Mouse (Mus musculus) ES-E14 (cell line): Measurements from ENCODE around the gene Dock9.
"Not testable (repeated sequence)": the region's sequence is repeated elsewhere in the genome, so short reads cannot be mapped to it uniquely, and the experiment has no call there.

Experiments used
- HCFC1 ChIP-seq: IDR thresholded peaks from 2 replicates; pipeline ENCODE4 v1.6.1; 2012; ENCODE audit warnings: low read length, inconsistent platforms, borderline replicate concordance; ENCODE audit not compliant: insufficient read depth
- ZC3H11A ChIP-seq: IDR thresholded peaks from 2 replicates; pipeline ENCODE4 v1.6.1; 2012; ENCODE audit warnings: low read depth, mild to moderate bottlenecking, inconsistent platforms, low read length, borderline replicate concordance

DNA sequence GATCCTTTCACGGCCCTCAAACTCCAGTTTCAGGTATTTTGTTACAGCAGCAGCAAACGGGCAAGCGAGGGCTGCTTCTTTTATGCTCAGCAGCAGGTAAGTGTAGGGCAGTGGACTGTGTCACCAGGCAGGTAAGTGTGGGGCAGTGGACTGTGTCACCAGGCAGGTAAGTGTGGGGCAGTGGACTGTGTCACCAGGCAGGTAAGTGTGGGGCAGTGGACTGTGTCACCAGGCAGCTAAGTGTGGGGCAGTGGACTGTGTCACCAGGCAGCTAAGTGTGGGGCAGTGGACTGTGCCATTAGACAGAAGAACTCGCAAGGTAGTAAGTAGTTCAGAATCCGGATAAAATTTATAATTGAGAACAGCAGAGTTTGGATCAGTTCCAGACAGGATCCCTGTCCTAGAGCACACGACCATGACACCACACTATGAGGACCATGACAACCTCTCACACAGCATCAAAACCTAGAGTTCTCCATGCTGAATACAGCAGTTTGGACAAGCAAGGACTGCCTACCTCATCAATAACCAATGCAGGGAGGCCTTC is 173.6 kb downstream of the Dock9 start:
- not testable (repeated sequence) for TF ChIP-seq HCFC1, ZC3H11A
